Mouse (Mus musculus) kidney, postnatal 10 days (tissue): ENCODE measurements at regions not wholly inside any gene's neighbourhood (a gene's known extent, or its start where the extent isn't known, plus 50 kb on each side); places are given as distances from the start of the nearest gene placed in this dataset.

Experiments used
- DNase-seq: peaks from one replicate; pipeline ENCODE4 v3.0.0; 2021; ENCODE audit warnings: mixed read lengths

GRCm38 (mm10) chr2:70914372-70914771, 88.8 kb upstream of the Tlk1 start:
- no peak for DNase-seq

- no peak for DNase-seq
These were observed 83.9 kb upstream of the Tlk1 start for GRCm38 (mm10) chr2:70909401-70909800.

DNA sequence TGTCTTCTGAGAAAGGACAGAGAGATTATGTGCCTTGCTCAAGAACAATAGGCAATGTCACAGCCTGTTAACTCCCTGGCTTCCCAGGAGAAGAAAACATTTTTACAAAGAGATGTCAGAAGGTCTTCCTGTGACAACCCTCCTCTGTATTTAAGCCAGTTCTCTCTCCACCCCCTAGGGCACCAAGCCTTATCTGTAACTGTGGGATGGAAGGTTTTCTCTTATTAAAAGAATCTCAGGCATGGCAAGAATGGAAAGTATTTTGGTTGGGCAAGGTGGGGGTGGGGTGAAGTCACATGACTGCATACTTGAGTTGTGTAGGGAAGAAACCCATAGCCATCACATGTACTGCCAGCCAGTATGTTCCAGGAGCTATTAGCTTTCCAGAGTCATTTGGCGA, 83.1 kb upstream of the Tlk1 start:
- peak; percentile 35 for DNase-seq

GRCm38 (mm10) chr2:70906216-70906615, 80.7 kb upstream of the Tlk1 start:
- DNase-seq: no peak

DNA sequence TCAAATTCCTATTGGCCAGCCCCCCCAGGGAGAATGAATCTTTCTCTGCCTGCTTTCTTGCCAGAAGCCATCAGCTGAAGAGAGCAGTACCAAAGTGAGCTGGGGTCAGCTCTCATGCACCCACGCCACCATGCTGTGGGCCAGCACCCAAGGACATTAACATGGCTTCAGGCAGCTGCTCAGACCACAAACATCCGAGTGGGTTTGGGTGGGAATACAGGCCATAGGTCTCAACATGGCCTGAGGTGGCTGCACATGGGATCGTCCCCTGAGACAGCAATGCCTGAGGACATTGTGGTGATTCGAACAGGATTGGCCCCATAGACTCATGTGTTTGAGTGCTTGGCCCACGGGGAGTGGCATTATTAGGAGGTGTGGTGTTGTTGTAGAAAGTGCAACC, 78.9 kb upstream of the Tlk1 start:
- DNase-seq: no peak

- no peak for DNase-seq
These were observed 76.7 kb upstream of the Tlk1 start for GRCm38 (mm10) chr2:70902196-70902595.

GRCm38 (mm10) chr2:70901479-70901878, 76.0 kb upstream of the Tlk1 start:
- no peak for DNase-seq

- no peak for DNase-seq
These were observed 73.5 kb upstream of the Tlk1 start for GRCm38 (mm10) chr2:70899056-70899455.

GRCm38 (mm10) chr2:70898396-70898795, 72.9 kb upstream of the Tlk1 start:
- DNase-seq: no peak

GRCm38 (mm10) chr2:70897373-70897772, 71.8 kb upstream of the Tlk1 start:
- no peak for DNase-seq

- DNase-seq: peak; percentile 16
These were observed 64.1 kb upstream of the Tlk1 start for GRCm38 (mm10) chr2:70889522-70890100.

- DNase-seq: no peak
These were observed 63.4 kb upstream of the Tlk1 start for GRCm38 (mm10) chr2:70888840-70889469.

- DNase-seq: no peak
These were observed 61.3 kb upstream of the Tlk1 start for GRCm38 (mm10) chr2:70886831-70887230.

DNA sequence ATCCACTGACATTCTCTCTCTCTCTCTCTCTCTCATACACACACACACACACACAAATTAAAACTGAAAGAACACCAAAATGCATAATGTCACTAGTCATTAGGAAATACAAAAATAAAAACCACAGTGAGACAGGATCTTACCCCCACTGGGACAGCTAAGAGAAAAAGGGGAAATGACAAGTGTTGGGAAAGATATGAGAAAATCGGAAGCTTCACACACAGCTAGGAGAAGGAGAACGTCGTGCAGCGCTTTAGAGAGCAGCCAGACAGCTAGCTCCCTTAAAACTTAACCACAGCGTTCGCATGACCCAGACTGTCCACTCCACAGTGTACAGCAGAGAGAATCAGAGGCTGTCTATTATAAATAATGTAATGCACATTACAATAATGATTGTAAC, 60.1 kb upstream of the Tlk1 start:
- DNase-seq: no peak

- no peak for DNase-seq
These were observed 52.0 kb upstream of the Tlk1 start for GRCm38 (mm10) chr2:70877333-70878080.

- DNase-seq: no peak
These were observed 50.7 kb upstream of the Tlk1 start for GRCm38 (mm10) chr2:70876251-70876650.
